Mouse (Mus musculus) 3134 (cell line): ENCODE measurements at regions not wholly inside any gene's neighbourhood (a gene's known extent, or its start where the extent isn't known, plus 50 kb on each side); places are given as distances from the start of the nearest gene placed in this dataset.
A peak's percentile ranks its signal among the peaks of the same experiment; 100 is the strongest.

Experiments
- DNase-seq: peaks from one replicate; pipeline ENCODE4 v3.0.0-alpha.2; 2011; ENCODE audit warnings: low spot score; ENCODE audit not compliant: insufficient read length; ENCODE audit errors: extremely low read depth

DNA sequence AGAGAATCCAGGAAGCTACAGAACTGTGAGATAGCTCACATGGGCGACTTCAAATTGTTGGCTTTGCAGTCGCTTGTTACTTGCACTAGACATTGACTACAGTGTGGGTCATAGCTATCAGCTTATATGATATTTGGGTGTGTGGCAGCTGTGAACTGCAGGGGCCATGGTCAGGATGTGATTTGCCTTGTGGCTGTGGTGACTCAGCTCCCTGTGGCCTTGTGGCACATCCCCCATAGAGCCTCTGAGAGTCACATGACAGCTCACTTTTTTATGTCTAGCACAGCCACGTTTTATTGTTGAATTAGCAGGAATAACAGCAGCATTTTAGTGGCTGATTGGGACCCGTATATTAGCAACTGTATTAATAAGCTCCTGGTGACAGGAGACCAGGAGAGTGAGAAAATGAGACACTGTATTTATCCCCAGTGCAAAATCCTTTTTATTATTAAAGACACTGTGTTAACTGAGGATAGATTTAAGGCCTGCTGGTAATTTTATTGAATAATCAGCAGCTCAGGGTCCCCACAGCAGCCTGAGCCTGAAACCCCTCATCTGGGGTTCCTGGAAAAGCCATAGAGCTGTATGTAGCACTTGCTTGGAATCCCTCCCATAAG is 141.7 kb downstream of the 9530068E07Rik start:
- peak; percentile 32 for DNase-seq

DNA sequence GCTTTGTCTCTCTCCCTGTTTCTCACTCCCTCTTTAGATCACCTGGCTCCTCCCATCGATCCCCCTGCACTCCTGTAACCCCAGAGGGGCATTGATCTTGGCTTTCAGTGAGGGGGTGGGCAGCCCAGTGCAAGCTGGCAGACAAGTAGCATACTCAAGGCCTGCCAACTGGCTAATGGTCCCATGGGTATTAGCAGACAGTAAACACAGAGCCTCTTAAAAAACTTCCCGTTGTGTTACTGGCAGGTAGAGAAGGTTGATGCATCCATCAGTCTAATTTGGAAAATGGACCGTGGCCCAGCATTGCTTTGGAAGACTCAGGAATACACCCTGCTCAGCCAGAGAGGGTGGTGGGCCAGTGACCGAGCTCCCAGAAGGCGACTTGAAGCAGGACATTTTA is 145.0 kb downstream of the 9530068E07Rik start:
- DNase-seq, result no peak

DNA sequence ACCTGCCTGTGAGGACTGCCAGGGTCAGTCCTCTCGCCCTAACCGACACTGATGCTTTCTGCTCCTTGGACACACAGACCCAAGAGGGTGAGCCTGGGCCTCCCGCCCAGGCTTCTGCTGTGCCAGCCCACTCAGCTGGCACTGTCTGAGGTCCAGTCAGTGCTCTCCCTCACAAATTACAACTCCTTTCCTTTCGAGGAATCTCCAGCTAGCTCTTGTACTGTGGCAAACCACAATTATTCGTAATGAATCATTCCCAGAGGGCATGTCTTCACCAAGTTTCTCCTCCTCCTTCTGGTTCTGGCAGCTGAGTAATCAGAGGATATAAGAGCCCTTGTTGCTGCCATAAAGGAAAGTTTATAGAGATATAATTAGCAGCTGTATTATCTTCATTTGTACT is 155.2 kb downstream of the 9530068E07Rik start:
- peak; percentile 73 for DNase-seq

DNA sequence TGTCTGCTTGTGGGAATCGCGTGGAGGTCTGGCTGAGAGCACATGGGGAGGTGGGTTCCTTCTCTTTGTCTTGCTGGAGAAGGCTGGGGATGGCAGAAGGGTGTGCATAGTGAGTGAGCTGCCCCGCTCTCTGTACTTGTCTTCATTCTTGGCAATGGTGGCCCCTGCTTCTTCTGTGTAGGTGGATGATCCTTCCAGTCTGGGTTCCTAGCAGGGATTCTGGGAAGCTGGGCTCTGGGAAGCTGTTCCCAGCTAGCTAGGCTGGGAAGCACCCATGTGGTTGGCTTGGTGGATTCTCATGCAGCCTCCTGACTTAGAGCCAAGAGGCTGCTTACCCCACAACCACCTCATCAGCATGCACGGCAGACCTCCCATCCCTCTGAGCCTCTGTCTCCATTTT is 156.6 kb downstream of the 9530068E07Rik start:
- DNase-seq, result no peak

DNA sequence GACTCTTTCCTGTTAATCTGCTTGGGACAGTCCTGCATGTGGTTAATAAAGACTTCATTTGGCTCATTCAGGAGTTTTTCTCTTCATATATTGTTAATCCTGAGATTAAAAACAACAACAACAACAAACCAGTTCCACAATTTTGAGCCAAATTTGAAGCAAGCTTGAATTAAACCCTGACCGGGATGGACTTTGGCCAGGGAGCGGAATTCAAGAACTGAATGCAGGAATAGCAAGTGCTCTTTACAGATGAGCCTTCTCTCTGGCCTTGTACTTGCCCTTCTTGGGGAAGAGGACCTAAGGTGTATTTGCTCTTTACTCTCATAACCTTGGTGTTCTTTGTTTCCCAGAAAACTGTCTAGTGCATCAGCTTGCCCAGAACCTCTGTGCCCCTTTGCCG is 161.6 kb downstream of the 9530068E07Rik start:
- DNase-seq, result no peak

DNA sequence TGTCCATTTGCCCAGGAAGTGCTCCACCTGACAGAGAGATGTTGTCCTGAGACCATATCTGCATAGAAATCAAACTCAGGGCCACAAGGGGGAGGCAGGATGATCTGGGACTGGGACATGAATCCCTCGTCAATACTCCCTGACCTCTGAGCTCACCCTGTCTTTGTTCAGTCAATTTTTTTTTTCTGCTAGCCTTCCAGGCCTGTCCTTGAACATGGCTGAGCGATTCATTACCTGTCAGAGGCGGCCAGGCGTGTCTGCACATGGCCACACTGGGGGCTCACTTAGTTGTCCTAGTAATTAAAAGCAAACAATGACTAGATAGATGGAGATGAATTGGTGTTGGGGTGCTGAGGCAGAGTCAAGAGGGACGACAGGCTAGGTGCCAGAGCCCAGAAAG is 162.6 kb downstream of the 9530068E07Rik start:
- DNase-seq, result no peak

DNA sequence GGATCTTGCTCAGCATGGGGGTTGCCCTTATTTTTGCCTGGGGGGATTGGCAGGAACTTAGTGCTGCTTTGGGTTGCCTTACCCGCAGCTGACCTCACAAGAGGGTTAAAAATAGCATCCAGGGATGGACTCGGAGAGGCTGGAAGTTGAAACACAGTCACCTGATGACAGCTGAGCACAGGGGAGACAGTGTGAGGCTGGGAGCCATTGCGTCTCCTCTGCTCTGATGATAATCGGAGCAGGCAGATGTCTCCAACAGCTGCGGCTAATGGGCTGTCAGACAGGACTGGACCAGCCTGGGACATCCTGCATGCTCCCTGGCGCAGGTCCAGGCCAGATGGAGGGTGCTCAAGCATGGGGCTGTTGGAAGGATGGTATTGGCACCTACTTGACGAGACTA is 165.1 kb downstream of the 9530068E07Rik start:
- DNase-seq, result no peak

DNA sequence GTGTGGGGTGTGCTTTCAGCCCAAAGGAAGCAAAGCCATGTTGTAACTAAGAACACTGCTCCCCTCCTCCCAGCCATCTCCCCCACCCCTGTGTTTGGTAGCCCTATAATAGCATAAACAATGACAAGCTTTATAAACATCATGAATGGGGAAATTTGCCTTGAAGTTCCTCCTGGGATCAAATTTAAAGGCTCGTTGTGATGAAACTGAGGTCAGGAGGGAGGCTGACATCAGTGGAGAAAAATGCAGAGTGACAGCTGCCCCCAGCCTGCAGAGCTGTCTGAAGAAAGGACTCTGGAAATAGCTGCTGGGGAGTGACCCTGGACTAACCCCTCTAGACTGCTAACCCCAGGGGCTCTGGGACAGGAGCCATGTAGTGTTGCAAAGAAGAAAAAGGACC is 169.2 kb downstream of the 9530068E07Rik start:
- DNase-seq, result no peak

DNA sequence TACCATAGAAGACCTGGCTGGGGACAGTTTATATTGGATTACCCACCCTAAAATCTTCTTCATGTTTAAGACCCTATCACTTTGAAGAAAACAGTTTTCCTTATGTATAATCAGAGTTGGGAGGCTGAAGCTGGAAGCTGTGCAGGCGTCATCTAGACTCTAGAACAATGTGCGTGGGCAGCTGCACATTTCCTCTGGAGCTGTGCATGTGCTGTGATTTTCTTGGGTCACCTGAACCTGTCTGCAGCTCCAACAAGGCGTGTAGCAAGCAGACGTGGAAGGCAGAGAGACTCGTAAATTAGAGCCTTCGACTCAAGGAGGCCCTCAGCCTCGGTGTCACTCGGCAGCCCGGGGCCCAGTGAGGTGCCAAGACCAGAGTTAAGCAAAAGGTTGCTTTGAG is 169.8 kb downstream of the 9530068E07Rik start:
- DNase-seq, result no peak

DNA sequence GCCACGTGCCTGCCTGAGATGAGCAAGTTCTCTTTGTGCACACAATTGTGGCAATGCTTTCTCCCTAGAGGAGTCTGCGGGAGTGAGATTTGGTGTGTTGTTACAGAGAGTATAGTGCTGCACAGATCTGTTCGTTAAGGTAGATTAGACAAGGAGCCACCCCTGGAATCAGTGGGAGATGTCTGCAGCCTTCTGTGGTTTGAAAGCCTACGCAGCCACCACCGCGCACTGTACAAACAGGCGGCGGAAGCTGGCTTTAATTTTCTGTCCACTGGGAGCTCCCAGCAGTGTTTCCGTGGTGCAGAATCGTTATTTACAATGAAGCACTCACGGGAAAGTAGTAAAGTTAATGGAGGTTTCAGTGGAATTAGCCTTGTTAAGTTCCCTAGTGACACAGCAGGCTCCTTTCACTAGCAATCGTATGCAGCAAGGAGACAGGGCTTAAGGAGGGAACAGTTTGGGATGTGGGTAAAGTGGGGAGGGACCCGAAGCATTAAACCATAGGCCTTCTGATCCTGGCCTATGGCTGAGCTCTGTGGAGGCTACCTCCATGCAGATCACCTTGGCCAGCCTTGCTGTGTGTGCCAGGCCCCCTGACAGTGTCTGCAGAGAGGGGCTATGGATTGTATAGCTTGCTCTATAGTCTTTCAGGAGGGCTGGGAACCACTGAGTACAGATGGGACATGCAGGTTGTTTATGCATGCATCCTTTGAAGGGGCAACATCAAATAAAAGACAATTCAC is 171.9 kb downstream of the 9530068E07Rik start:
- DNase-seq, result no peak

DNA sequence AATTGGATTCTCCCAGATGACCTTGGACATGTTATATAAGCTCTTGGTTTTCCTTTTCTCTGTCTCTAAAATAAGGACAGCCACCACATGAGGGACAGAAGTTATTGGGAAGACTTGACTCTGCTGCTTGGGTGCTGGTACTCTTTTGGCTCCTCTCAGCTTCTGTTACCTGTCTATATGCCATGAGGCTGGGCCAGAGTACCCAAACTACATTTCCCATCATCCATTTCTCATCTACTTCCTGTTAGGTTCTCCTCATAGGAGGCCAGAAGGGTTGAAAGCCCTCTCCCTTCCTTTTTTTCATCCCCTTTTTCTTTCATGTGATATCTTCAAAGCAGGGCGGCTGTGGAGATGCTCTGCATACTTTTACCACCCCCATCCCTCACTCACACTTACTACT is 172.6 kb downstream of the 9530068E07Rik start:
- DNase-seq, result no peak

DNA sequence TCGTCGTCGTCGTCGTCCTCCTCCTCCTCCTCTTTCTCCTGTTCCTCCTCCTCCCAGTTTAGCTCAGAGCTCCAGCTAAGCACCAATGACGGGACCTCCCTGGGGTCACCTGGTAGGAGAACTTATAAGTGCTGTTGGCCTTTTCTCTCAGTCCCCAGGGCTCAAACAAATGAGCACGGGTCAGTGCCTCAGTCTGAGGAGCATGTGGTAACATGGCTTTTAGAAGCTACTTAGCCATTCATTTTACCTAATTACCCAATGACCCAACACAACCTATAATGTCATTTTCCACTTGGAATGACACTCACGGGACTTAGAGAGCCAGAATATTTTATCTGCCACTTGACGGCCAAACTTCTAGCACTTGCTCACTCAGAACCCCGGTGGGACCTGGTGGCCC is 173.5 kb downstream of the 9530068E07Rik start:
- no peak for DNase-seq

DNA sequence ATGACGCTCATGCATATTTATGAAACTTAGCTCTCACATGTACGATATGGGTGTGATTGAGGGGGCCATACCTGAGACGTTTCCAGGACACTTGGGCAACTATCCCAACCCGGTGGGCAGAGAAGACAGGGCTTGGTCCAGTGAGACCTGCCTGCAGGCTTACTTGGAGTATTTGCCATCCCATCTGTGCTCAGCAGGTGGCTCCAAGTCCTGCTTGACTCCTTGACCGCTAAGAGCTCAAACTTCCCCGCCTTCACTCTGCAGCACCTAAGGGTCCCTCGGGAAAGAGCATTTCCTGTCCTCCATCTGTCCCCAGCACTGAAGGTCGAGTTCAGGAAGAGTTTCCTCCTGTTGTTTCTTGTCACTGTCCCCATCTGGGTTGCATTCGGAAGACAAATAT is 182.2 kb downstream of the 9530068E07Rik start:
- no peak for DNase-seq

DNA sequence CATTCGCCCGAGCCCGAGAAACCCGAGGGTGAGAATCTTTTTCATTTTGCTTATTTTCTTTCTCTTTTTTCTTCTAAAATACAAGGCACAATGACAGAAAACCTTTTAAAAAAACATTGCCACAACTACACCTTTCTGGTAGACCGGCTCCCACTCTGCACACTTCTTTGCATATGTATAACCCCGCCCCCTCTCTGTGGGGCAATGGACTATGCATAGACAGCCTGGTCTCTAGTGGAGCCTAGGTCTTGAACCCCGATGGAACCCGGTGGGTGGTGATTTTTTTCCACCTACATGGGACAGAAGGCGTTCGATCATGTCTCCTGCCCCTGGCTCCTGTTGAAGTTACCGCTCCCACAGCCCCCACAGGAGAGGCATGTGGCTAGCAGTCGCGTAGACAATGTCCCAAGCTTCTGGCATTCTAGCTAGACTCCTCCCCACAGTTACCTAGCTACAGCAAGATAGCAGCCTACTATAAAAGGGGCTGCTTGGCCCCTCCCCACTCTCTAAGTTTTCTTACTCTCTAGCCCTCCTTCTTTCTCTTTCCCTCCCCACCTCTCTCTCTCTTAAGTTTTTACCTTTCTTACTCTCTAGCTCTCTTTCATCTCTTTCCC is 183.6 kb downstream of the 9530068E07Rik start:
- DNase-seq, result no peak

DNA sequence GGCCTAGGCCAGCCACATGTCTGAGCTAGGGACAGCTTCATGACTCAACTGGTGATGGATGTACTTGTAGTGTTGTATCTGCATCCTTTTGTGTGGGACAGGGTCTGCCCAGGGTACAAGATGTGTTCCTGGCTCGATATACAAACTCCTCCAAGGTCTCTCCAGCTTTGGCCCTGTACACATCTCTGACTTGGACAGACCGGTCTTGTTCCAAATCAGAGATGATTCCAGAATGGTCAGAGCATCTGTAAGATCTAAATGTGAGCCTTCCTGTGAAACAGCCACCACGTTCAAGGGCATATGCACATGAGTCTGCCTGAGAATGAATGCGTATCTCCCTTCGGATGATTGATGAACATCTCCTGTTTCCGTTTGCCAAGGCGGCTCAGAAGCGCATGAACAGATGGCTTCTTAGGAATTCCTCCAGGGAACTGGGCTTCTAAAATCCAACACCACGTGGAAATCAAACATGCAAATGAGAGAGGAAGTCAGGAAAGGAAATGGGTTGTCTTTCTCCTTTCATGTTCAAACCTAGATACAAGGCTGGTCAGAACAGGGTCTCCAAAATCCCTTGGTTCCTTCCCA is 172.7 kb upstream of the Fstl4 start:
- no peak for DNase-seq

DNA sequence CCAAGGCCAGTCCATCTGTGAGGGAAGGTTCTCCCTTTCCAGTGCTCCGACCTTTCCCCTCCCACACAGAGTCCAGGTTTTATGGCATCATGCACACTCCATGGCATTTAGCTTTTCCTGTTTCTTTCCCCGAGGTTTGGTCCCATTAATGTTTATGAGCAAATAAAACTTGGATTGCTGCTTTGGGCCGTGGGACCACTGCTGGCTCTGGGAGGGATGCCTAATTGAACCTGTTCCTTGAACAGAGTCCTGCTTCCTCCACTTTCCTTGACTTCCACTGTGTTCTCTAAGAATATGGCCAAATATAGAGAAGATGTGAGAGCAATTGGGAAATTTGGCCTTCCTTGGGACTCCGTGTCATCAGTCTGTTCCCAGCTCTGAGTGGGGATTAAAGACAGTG is 170.3 kb upstream of the Fstl4 start:
- no peak for DNase-seq

DNA sequence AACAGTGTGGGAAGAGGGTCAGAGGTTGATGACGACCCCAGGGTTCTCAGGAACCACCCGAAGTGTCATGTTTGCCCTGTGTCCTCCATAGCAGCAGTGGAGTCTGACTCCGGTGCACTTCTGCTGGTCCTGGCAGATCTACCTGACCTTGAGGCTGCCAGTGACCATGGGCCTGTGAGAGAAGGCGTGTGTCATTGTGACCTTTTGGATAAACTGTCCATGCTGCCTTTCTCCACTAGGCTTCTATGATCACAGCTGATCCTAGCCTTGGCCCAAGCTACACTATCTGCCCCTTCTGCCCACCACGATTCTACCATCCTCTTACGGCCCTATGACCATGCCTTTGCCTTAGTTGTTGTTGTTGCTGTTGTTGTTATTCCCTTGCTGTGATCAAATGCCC is 163.2 kb upstream of the Fstl4 start:
- no peak for DNase-seq

DNA sequence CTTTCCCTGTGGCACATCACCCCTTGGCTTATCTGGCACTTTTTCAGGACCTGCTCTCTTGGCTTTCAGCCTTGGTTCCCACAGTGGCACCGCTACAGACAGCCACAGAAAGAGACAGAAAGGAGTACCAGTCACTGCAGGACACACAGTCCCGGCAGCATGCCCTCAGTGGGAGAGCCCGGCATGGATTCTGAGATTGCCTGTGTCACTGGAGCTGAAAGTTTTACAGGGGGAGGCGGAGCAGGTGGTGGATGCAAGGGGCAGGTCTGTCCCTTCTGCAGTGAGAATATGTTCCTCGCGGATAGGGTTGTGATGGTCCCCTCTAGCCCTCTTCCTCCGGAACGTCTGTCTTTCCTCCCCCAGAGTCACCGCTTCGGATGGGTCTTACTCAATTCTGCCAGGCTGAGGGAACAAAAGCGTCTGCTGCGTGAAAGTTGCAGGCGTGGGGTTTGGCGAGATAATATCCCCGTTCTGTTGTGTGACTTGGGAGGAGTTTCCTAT is 162.3 kb upstream of the Fstl4 start:
- DNase-seq, result no peak

DNA sequence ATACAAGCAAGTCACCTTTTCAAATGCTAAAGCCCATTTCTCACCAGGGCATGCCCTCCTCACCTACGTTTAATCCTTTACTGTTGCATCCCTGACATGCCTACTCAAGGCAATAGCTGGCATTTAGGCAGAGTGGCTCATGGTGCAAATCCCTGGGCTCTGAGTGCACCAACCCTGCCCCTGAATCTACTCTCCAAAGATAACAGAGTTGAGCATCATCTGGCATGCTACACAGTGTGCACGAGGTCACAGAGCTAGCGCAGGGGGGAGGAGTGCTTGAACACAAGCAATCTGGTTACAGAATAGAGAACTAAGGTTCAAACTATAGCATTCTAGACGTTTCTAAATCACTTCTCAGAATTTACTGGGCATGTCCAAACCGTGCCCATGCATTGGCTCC is 161.6 kb upstream of the Fstl4 start:
- DNase-seq, result no peak

DNA sequence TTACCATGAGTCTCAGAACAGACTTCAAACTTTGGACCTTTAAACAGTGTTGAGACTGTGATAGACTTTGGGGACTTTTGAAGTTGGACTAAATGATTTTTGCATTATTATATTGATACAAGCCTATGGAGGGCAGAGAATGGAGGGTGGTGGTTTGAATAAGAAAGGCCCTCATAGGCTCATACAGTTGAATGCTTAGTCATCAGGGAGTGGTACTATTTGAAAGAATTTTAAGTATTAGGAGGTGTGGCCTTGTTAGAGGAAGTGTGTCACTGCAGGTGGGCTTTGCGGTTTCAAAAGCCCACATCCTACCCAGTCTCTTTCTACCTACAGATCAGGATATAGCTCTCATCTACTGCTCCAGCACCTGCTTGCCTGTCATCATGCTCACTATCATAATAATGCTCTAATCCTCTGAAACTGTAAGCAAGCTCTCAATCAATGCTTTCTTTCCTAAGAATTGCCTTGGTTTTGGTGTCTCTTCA is 153.7 kb upstream of the Fstl4 start:
- no peak for DNase-seq

DNA sequence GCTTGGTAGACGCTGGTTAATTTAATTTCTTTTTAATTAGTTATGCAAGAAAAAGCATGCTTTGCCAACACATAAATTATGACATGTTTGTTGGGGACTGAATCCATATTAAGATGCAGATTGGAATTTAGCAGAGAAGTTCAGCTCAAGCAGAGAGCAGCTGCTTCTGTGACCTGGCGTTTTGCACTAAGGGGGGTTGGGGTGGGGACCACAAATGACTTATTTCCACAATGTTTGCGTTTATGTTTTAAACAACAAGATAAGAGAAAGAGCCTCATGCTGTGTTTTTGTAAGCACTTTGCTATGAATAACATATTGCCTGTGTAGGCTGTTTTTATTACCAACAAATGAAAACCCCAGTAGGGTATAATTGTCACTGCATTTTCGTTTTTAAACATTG is 148.8 kb upstream of the Fstl4 start:
- no peak for DNase-seq

DNA sequence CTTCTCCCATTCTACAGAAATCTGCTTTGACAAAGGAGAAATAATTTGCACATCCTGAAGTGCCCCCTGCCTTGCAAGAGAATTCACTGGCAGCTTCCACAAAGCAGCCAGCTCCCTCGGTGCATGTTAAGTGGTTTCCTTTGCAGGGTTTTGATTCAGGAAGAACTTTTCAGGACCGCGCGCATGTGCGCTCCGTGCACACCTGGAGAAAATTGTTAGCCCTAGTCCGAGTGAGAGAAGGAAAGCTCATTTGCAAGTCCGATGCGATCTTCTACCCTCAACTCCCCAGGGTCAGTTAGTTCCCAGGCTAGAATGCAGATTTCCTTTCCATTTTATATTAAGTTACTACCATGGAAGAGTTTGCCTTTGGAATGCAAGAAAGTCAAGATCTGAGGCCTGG is 145.8 kb upstream of the Fstl4 start:
- DNase-seq, result no peak
